Mouse (Mus musculus) brain, embryonic 14.5 days (tissue): Measurements from ENCODE around the gene Ppp2r5c. TPM values are rescaled to one million over a fixed set of nuclear protein-coding genes. Genes with fewer than 3 reads are reported as not detected.

Experiments used
- DNase-seq: peaks from one replicate; pipeline ENCODE4 v3.0.0-alpha.2; 2011; ENCODE audit warnings: low read depth
- CTCF ChIP-seq: fragments of 200-500 bp; IDR thresholded peaks from 2 replicates; pipeline ENCODE4 v1.5.1; 2012; ENCODE audit warnings: inconsistent platforms, mild to moderate bottlenecking, moderate library complexity, borderline replicate concordance; ENCODE audit not compliant: insufficient read depth, insufficient read length; ENCODE audit errors: extremely low read depth
- POLR2A ChIP-seq: fragments of 200-500 bp; IDR thresholded peaks from 2 replicates; pipeline ENCODE4 v1.6.1; 2012; ENCODE audit warnings: mild to moderate bottlenecking, inconsistent platforms, borderline replicate concordance; ENCODE audit not compliant: poor library complexity, insufficient read depth, insufficient read length, severe bottlenecking; ENCODE audit errors: extremely low read depth
- polyA plus RNA-seq: library from polyadenylated mRNA; depleted of rRNA; stranded (reverse); fragments of >200 nt; gene quantifications from 2 replicates; pipeline ENCODE4 v1.2.3, GENCODE M21; 2012

Ppp2r5c gene
- polyA plus RNA-seq, 1 experiment: 101 TPM

GRCm38 (mm10) chr12:110496016-110496415 lies 49.1 kb downstream of the Ppp2r5c start:
- no peak for TF ChIP-seq POLR2A
- TF ChIP-seq CTCF: no peak

GRCm38 (mm10) chr12:110497013-110497412 lies 50.1 kb downstream of the Ppp2r5c start:
- DNase-seq: no peak
- no peak for TF ChIP-seq POLR2A
- no peak for TF ChIP-seq CTCF

More at GRCm38 (mm10) chr12:110496016-110496415, 49.1 kb downstream of the Ppp2r5c start:
- no peak for DNase-seq

GRCm38 (mm10) chr12:110497485-110497884 lies 50.6 kb downstream of the Ppp2r5c start:
- no peak for TF ChIP-seq CTCF
- TF ChIP-seq POLR2A: no peak
- no peak for DNase-seq

GRCm38 (mm10) chr12:110498283-110499224 lies 51.6 kb downstream of the Ppp2r5c start:
- DNase-seq: no peak
- no peak for TF ChIP-seq CTCF
- no peak for TF ChIP-seq POLR2A

- no peak for DNase-seq
- TF ChIP-seq CTCF (no peak), POLR2A (no peak)
These were observed 52.5 kb downstream of the Ppp2r5c start for GRCm38 (mm10) chr12:110499225-110499992.

- no peak for DNase-seq
- TF ChIP-seq CTCF (no peak), POLR2A (no peak)
These were observed 53.2 kb downstream of the Ppp2r5c start for GRCm38 (mm10) chr12:110500095-110500494.

- TF ChIP-seq POLR2A (no peak), CTCF (no peak)
- DNase-seq: no peak
These were observed 56.7 kb downstream of the Ppp2r5c start for GRCm38 (mm10) chr12:110503406-110504144.

GRCm38 (mm10) chr12:110504145-110504490 lies 57.2 kb downstream of the Ppp2r5c start:
- no peak for TF ChIP-seq POLR2A
- TF ChIP-seq CTCF: no peak
- no peak for DNase-seq

GRCm38 (mm10) chr12:110504793-110505192 lies 57.9 kb downstream of the Ppp2r5c start:
- TF ChIP-seq POLR2A (no peak), CTCF (no peak)
- no peak for DNase-seq

- TF ChIP-seq CTCF (no peak), POLR2A (no peak)
- no peak for DNase-seq
These were observed 59.1 kb downstream of the Ppp2r5c start for GRCm38 (mm10) chr12:110506046-110506445.
